Mouse (Mus musculus) thymus, adult 2 months (tissue): ENCODE measurements around the gene Mcm10.

ENCODE experiments used
- CTCF ChIP-seq: fragments of 200-500 bp; IDR thresholded peaks from 2 replicates; pipeline ENCODE4 v1.5.1; 2012; ENCODE audit warnings: mild to moderate bottlenecking, control low read depth, low read length, moderate library complexity, borderline replicate concordance; ENCODE audit not compliant: control insufficient read depth, poor library complexity, insufficient read depth; ENCODE audit errors: extremely low read depth
- POLR2A ChIP-seq: fragments of 200-500 bp; IDR thresholded peaks from 2 replicates; pipeline ENCODE4 v1.6.1; 2012; ENCODE audit warnings: mild to moderate bottlenecking, low read length, control low read depth, moderate library complexity; ENCODE audit not compliant: control insufficient read depth, poor library complexity, insufficient read depth; ENCODE audit errors: extremely low read depth

DNA sequence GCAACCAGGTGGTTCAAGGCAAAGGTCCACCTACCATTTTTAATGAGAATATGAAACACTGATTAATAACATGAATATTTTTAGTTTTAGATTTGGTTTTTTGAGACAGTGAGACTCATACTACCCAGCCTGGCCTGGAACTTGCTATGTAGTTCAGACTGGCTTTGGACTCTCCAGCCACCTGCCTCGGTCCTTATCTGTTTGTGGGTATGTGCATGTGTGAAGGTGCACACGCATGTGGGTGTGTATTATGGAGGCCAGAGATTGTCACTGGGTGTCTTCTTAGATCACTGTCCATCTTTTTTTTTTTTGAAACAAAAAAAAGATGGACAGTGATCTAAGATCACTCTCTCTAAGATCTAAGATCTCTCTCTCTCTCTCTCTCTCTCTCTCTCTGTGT lies 38.0 kb upstream of the Mcm10 start:
- TF ChIP-seq CTCF (no peak), POLR2A (no peak)
